Mouse (Mus musculus): ENCODE measurements around the gene Ncoa3.
"Not testable (repeated sequence)": the region's sequence is repeated elsewhere in the genome, so short reads cannot be mapped to it uniquely, and the experiment has no call there.

Gene Ncoa3

DNA sequence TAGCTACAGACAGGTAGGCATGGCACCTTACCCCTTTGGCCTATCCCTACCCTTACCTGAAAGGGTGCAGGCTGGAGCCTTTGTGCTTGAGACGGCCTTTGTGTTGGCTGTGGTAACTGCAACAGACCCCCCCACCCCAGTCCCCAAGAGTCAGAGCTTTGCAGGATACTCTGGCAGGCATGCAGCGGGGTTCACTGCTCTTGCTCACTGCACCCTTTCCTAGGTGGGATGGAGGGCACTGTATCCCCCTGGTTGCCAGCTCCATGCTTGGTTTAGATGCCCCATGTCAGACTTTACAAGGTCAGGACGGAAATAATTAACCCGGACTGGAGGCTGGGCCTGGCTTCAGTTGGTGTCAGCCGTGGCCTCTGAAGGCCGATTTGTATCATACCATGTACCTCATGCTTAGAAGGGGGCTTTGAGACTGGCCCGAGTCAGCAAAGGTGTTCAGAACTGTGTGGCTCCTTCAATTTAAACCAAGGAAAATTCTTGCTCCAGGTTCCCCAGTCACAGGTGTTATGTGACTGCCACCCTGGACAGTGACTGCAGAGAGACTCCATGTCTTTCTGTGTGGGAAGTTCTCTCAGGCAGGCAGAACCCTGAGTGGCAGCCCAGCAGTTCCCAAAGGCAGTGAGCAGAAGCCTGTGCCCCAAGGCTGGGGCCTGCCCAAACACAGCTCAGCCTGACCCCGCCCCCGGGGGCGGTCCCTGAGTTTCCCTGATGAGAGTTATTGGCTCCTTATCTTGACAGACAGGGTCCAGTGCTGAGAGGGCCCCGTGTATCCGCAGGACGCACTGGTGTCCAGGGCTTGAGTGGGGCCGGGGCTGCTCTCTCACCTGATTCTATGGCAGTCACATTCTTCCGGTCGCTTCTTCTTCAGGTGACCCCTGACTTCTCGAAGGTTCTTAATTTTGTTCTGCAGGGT lies 87.8 kb downstream of the Ncoa3 start:
- DNase-seq (ENCODE audit: low spot score) = no peak

- DNase-seq (ENCODE audit: low spot score) = no peak
Observed at GRCm38 (mm10) chr2:166080967-166081750, 88.7 kb downstream of the Ncoa3 start.

GRCm38 (mm10) chr2:166082193-166082592 lies 89.8 kb downstream of the Ncoa3 start:
- DNase-seq (ENCODE audit: low spot score) = no peak

DNA sequence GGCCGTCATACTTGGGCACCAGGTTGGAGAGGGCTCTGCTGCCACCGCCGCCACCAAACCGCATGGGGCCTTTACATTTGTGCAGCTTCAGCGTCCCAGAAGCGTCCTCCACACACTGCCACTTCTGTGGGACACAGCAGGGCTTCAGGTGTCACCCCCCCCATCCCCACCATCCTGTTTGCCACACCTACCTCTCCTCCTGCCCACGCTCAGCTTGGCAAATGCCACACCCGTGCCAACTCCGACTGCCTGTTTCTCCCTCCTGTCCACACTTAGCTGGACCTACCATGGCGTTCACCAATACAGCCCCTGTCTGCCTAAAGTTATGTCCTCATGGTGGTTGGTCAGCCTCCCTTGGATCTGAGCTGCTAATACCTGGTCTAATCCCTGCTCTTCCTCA lies 90.2 kb downstream of the Ncoa3 start:
- no peak for DNase-seq (ENCODE audit: low spot score)

DNA sequence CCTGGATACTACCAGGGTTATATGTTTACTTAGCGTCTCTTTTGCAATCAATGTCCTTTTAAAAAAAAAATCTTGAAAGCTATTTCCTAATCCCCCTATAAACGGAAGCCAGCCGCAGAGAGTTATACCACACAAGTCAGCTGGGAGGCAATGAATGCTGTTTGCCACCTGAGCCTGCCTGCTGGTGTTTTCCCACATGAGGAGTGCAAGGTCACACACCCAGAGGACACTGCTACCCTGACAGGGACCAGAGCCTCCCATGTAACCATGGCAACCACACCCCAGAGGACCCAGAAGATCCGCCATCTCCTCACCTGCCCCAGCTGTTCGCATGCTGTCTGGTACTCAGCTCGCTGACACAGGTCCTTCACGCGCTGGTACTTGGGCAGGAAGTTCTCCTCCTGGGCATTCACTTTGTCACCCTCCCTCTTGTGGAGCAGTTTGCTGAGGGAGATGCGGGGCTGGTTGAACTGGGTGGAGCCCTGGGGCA lies 91.2 kb downstream of the Ncoa3 start:
- DNase-seq (ENCODE audit: low spot score) = no peak

DNA sequence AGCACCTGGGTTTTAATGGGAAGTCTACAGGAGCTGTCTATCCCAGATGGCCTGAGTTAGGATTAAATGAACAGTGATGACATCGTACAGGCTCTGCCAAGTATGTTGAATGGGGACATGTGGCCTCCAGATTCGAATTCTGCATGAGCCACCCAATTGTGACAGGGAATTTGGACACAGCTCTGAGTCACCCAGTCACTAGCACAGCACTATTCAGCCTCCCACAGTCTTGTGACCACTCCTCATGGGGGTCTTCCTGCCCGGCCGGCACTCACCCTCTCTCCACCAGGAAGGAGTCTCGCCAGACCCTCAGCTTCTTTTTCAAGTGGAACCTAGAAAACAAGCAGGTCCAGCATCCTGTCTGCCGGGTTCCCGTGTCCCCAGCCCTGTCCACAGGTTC lies 91.7 kb downstream of the Ncoa3 start:
- DNase-seq (ENCODE audit: low spot score) = no peak

GRCm38 (mm10) chr2:166084964-166085363 lies 92.5 kb downstream of the Ncoa3 start:
- not testable (repeated sequence) for DNase-seq (ENCODE audit: low spot score)

DNA sequence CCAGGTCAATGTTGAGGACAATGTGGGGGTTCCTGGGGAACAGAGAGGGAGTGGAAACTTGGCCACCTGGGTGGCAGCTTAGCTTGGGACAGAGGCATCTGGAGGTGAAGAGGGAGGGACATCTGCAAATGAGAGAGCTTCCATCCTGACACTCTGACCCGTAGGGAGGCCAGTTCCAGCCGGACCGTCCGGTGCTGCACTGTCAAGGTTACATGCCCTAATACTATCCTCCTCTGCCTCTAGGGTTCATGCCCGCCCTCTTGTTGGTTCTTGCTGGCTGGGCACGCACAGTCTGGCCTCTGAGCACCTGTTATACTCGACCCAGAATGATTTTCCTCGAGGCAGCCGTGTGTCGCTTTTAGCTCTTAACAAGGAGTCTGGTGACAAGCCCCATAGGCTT lies 93.3 kb downstream of the Ncoa3 start:
- DNase-seq (ENCODE audit: low spot score) = no peak

DNA sequence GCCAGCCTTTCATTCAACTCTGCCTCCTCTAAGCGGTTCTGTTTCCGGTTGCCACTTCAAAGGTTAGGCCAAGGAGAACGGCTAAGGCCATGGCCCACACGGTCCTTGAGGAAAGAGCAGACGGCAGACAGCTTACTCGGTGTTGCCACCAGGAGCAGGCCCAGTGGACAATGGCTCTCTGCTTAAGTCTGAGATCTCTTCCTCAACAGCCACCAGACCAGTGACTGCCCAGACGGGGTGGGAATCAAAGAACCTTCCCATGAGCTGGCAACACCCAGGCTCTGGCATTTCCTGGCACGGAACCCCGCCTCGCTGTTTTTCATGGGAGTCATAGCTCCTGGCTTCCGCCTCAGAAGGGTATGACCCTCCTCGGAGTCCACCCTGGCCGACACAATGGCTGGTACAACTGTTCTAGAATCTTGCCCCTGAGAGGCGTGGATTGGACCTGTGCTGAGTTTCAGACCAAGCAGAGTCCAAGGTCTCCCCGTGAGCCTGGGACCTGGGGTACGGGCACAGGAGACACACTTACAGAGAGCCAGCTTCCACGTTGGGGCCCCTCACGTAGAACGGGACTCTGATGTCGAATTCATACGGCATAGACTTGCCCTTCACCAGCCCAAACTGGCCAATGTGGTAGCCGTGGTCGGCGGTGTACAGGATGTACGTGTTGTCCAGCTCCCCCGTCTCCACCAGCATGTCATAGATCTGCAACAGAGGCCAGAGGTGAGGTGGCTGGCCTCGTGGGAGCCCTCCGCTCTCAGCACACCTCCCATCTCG lies 94.2 kb downstream of the Ncoa3 start:
- DNase-seq (ENCODE audit: low spot score) = no peak

DNA sequence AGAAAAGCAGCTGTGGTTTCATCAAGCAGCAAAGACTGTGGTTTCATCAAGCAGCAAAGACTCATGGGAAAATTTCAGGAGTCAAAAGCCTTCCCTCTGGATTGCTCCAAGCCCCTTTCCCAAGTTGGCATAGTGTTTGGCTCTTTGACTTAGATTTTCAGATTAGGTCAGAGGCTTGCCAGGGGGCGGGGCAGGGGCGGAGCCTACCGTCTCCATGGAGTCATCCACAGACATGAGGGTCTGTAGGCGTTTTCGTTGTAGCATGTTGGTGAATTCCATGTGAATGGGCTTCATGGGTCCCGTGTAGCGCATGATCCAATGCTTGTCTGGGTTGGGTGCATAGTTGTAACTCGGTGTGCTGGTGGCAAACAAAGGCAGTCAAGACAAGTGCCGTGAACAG lies 96.6 kb downstream of the Ncoa3 start:
- no peak for DNase-seq (ENCODE audit: low spot score)

DNA sequence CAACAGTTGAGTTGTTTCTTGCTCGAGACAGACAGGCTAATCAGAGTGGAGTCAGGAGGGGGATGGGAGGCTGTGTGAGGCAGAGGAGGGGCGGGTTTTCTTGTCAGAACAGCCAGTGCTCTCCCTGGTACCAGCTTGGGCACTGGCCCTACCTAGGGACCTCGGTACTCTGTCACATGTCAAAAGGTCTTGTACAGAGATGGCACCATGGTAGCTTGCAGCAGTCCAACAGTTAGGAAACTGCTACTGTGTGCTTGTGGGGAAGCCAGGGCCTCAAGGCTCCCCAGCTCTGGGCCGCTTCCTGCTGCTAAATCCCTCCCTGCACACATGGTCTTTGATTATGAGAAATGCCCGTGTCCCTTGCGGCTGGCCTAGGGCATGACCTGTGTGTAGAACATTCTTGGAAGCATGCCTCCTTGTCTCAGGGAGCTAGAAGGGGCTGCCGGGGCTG lies 97.7 kb downstream of the Ncoa3 start:
- DNase-seq (ENCODE audit: low spot score) = no peak

- DNase-seq (ENCODE audit: low spot score) = no peak
Observed at GRCm38 (mm10) chr2:166091599-166091998, 99.2 kb downstream of the Ncoa3 start.

GRCm38 (mm10) chr2:166092412-166092811 lies 100.0 kb downstream of the Ncoa3 start:
- no peak for DNase-seq (ENCODE audit: low spot score)

DNA sequence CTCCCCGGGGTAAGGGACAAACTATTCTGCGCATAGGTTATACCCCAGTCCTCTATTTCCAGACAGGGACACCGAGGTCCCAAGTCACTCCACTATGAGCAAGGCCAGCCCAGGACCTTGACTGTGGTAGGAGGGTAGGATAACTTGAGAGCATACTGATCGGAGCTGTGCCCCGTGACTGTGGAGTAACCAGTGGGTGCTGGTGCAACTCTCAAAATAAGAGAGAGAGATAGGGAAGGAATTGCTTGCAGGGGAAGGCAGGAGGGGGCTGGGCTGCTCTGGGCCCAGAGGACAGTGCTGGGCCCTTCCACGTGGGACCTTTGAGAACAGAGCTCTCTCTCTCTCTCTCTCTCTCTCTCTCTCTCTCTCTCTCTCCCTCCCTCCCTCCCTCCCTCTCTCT lies 103.9 kb downstream of the Ncoa3 start:
- DNase-seq (ENCODE audit: low spot score) = no peak

GRCm38 (mm10) chr2:166096834-166097233 lies 104.4 kb downstream of the Ncoa3 start:
- no peak for DNase-seq (ENCODE audit: low spot score)

DNA sequence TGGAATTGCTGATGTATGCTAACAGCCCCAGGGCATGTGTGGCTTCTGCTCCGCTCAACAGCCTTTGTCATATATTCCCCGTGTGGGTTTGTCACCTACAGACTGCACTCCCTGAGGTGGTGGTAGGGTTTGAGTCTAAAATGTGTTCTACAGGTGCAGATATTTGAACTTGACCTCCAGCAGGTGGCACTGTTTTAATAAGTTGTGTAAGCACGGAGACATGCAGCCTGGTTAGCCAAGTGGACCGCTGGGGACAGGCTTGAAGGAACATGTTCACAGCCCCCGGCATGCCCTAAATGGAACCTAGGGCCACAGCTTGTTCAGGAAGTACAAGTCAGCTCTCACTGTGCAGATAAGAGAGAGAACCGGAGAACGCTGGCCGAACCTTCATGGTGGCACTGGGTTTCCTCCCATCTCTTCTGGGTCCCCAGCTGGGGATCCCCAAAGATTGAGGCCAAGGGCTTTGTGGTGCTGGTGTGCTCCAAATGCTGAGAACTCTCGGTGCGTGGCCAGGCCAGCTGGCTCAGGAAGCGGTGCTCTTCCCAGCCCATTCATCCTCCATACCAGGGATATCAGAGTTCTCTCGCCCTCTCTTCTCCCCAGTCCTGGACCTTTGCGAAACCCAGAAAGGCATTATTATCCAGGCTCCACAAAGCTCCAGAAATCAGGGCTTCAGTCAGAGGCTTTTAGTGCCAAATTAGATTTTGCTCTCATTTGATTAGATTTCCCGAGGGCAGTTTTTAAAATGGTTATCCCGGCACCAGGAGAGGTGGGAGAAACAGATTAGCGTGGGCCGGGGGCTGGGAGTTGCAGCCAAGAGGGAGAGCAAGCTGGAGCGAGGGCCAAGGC lies 105.2 kb downstream of the Ncoa3 start:
- no peak for DNase-seq (ENCODE audit: low spot score)

DNA sequence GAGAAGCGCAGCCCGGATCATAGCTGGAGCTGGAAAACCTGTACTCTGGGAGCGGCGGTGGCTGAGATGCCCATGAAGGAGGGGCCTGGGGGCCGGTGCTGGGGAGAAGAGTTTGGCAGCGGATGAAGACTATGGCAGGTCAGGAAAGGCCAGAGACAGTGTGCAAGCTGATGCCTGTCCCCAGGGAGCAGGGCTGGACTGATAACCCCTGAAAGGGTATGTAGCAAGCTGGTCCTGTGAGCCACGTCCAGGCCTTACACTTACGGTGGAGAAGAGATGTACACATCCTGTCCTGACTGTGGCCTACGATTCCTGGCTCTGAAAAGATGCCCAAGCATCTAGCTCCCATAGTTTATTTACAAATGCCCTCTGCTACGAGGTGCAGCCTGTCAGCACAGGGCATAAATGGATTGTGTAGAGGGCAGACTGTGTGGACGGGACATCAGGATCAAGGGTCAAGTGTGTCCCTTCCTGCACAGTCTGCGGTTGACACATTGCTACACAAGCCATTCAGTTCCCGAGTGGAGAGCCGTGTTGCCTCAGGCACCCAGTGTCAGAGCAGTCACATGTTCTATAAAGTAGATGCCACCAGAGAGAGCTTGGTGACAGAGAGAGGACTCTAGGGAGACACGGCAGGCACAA lies 106.0 kb downstream of the Ncoa3 start:
- DNase-seq (ENCODE audit: low spot score) = no peak

- DNase-seq (ENCODE audit: low spot score) = no peak
Observed at GRCm38 (mm10) chr2:166100309-166101262, 108.2 kb downstream of the Ncoa3 start.

GRCm38 (mm10) chr2:166102893-166103292 lies 110.5 kb downstream of the Ncoa3 start:
- no peak for DNase-seq (ENCODE audit: low spot score)

DNA sequence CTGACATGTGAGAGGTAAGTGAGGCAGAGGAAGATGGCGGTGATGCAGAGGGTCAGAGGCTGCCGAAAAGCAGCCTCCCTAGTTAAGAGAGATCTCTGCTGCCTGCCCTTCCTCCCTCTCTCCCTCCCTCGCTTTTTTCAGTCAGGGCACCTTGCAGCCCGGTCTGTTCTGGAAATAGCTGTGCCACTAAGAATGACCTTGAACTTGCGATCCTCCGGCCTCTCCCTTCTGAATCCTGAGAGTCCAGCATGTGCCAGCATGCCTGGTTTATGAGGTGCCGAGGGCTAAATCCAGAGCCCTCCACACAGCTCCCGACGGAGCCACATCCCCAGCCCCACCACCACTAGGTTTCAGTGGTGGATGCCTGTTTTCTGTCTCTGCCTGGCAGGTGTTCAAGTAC lies 113.5 kb downstream of the Ncoa3 start:
- DNase-seq (ENCODE audit: low spot score) = no peak

All from urinary bladder, postnatal 10 days (tissue).